Mouse (Mus musculus) retina, postnatal 7 days (tissue): ENCODE data around the gene Zfp579.

Experiments
- DNase-seq: peaks from one replicate; pipeline ENCODE4 v3.0.0-alpha.2; 2012; ENCODE audit warnings: low read depth, low spot score

Gene Zfp579

DNA sequence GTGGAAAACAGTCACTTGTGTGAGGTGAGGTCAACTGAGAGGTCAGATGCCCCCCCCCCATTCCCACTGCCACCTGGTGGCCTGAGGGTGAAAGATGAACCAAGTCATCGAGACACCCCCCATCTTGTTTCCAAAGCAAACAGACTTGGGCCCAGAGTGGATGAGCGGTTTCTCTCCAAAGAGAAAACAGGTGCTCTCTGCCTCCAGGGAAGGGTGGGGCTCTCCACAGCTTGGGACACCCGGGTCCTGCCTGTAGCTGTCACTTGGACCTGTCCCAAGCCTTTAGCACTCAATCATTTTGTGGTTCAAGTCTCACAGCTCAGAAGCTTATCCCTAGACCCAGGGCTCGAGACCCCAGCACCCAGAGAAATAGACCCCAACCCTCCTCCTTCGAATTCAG is 32.4 kb downstream of the Zfp579 start:
- no peak for DNase-seq

DNA sequence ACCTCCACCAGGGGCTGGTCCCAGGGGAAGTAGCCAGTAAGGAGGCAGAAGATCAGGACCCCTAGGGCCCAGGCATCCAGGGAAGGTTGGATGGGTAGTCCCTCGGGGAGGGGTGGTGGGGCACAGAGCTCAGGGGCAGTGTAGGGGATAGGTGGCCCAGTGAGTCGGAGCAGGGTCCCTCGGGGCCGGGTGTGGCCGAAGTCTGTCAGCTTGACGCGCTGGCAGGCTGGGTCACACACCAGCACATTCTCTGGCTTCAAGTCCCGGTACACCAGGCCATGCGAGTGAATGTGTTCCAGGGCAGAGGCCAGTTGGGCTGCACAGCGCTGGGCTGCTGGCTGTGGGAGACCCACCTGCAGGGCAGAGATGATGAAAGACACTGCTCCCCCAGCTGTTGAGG is 38.6 kb downstream of the Zfp579 start:
- DNase-seq: no peak

DNA sequence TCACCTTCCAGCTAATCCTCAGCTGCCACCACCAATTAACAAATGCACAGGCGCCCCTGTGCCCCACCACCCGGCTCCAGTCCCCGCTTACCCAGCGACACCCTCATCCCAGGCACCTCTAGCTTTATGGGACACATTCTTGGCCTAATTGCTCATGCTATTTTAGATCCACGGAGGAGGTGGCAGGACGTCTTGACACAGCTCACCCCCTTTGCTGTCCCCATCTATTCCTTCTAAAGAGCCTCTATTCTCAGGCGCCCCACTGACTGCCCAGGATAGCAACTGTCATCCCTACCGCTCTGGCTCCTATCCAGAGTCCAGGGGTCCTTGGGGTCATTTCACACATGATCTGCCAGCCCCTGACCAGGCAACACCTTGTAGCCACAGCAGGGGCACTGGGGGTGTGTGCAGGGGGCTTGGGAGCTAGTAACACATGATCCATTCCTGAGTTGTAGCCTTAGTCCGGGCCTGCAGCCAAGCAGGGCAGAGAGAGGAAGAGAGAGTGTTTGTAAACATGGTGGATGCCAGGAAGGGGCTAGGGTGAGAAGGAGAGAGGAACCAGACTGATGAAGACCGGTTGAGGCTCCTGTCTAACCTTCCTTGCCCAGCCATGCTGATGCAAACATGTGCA is 42.0 kb downstream of the Zfp579 start:
- no peak for DNase-seq

DNA sequence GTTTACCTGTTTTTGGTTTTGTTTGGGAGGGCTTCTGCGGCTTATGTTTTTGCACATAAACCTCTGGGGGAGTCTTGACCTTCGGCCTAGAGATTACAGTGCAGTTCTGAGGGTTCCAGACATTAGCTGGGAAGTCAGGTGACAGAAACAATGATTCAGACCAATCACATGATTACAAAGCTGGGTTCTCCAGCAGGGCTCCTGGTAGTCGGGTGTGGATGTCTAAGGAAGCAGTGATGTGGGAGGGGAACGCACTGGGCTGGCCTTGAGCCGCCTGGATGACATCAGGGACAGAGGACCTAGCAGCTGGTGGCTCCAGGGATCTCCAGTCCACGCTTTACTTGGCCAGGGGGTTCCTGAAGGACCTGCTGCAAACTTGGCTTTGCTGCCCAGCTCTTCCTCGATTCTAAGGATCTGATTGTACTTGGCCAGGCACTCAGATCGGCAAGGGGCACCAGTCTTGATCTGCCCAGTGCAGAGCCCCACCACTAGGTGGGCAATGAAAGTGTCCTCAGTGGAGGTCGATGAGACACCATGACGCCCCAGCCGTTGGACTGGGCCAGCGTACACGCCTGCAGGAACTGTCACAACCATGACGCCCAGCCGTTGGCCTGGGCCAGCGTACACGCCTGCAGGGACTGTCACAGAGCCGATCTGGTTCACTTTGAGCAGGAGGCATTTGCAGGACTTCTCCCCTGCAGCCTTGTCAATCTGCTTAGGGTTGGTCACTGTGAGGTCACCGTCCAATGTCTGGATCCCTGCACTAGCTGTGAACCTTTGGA is 45.2 kb downstream of the Zfp579 start:
- no peak for DNase-seq

DNA sequence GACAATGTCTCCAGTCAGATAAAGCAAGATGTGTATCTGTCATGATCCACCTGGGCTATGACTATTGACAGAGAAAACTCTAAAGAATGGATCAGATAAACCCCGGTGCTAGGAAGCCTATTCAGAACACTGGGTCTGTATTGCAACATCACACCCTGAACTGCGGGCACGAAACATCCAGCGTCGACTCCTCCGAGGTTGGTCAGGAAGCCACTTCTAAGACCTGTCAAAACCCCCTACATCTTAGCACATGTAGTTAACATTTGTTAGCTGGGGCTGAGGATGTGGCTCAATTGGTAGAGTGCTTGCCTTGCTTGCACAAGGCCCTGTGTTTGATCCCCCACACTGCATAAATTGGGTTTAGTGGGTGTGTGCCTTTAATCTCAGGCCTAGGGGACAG is 47.6 kb downstream of the Zfp579 start:
- DNase-seq: no peak

DNA sequence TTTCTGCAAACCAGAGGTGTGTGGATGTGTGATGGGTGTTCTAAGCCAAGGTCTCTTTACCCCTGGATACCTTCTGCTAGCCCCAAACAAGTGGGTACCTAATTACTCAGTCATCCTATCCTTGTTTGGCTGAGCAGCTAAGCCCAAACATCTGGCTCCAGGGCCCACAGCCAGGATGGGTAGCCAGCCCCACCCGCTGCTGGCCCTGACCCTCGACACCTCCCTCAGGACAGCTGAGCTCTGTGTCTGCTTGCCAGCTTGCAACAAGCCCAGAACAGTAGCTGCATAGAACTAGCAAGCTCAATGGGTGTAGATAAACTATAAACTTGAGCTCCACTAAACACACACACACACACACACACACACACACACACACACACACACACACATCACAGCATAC is 48.1 kb downstream of the Zfp579 start:
- DNase-seq: no peak

DNA sequence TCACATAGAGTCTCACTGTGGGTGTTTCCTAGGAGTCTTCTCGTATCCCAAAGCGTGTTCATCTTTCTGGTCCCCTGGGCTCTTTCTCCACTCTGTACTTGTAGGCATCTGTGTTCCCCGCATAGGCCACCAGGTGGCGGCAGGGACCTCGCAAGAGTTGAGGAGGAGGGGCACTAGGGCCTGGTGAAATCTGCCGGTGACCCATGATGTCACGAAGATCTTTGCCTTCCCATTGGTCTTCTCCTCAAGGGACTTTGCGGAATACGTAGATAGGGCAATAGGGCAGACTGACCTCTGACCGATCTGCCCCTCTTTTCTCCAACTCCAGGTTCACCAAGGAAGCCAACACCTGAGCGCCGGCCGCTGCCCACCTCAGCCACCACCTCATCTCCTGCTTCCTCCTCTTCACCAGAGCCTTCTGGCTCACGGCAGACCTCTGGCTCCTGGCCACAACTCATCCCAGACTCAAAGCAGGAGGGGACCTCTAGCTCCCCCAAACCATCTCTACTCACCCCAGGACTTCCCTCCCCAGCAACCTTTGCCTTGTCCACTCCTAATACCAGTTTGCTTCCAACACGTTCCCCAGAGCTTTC is 52.6 kb downstream of the Zfp579 start:
- peak; percentile 92 for DNase-seq

DNA sequence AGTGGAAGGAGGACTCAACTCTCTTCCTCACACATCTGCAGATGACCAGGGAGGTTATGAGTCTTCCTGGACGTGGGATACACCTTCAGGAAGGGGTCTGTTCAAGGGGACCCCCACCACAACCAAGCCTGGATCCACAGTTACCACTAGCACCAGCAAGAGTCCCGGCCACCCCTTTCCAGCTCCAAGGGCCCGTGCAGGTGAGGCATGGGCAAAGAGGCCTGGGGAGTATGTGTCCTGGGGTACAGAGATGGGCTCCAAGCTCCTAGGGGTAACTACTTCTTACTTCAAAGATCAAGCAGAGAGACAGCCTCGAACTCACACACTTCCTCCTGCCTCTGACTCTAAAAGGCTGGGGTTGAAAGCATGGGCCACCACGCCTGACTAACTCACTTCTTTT is 53.3 kb downstream of the Zfp579 start:
- no peak for DNase-seq

DNA sequence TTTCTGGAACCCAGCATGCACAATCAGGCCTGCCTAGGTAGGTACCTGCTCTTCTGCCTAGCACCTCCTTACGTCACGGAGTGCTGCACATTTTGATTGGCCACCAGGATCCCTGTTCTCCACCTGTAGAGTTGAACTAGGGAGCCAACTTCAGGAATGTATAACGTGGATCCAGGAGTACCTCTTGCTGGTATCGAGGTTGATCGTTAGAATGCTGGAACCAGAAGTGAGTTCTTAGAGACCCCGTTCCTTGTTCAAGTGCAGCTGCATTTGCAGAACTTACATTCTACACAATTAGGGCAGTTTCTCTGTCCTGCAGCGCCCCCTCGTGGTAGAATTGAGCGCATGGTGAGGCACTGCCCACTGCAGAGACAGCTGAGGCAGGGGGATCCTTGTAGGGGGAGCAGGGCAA is 55.9 kb downstream of the Zfp579 start:
- peak; percentile 80 for DNase-seq

DNA sequence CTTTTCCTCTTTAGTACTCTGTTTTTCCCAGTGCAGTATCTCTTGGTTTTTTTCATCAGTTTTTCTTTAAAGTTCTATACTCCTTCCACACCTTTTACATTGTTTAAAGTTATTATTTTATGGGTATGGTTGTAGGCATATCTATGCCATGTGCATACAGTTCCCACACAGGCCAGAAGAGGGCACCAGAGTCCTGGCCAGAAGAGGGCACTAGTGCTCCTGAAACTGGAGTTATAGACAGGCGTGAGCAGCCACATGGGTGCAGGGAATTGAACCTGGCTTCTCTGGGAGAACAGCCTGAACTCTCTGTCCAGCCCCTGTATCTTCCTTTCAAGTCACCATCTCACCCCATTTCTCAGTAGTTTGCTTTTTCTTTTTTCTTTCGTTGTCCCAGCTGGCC is 57.5 kb downstream of the Zfp579 start:
- no peak for DNase-seq

DNA sequence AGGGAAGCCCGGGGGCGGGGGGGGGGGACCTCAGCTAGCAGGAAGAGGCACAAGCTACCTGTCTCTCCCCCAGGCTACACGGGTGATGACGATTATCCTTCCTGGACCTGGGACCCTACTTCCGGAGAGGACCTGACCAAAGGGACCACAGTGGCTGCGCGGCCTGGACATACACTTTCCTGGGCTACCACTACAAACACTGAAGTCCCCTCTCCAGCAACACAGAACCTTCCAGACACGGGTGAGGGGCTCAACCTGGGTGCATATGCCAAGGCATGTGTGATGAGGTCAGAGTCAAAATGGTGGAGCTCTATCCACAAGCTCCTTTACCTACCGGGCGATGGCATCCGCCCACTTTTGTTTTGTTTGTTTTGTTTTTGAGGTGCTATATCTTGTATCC is 58.6 kb downstream of the Zfp579 start:
- no peak for DNase-seq

DNA sequence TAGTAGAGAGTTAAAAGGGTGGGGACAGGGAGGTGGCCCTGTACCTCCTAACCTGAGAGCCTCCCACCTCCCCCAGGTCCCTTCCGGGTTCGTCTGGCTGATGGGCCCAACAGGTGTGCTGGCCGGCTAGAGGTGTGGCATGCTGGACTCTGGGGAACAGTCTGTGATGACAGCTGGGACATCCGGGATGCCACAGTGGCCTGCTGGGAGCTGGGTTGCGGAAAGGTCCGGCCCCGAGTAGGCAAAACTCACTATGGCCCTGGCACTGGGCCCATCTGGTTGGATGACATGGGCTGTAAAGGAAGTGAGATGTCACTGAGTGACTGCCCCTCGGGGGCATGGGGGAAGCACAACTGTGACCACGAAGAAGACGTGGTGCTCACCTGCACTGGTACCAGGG is 59.1 kb downstream of the Zfp579 start:
- DNase-seq: no peak

DNA sequence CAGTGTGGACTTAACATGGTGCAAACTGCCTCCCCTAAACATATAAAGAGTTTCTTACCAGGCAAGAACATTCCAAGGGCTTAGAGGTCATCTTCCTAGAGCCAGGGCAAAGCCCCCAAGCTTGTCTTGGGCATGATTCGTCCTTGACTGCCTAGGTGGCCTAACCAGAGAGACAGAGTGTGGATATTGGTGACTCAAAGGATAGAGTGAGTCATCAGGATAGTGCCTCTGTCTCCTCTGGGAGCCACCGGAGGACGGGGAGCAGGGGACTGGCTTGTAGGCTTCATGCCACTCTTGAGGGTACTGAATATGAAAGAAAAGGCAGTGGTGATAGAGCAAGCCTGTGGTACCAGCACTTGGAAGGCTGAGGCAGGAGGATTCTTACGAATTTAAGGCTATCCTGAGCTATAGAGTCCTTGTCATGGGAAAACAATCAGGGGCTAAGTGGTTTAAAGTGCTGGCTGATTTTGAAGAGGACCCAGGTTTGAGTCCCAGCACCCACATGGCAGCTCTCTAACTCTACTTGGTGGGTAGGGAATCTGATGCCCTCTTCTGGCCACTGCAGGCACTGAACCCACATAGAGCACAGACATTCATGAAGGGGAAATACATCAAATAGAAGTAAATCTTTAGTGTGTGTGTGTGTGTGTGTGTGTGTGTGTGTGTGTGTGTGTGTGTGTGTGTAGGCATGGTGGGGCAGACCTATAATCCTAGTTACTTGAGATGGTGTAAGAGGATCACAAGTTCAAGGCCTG is 61.6 kb downstream of the Zfp579 start:
- no peak for DNase-seq
